Mouse (Mus musculus) testis, adult 2 months (tissue): ENCODE results near the gene Sympk.

Experiments used
- CTCF ChIP-seq: fragments of 200-500 bp; IDR thresholded peaks from 2 replicates; pipeline ENCODE4 v1.5.1; 2012; ENCODE audit warnings: low read depth, mild to moderate bottlenecking, inconsistent platforms, low read length, moderate library complexity; ENCODE audit not compliant: control insufficient read depth, insufficient read depth, insufficient replicate concordance
- POLR2A ChIP-seq: fragments of 200-500 bp; IDR thresholded peaks from 2 replicates; pipeline ENCODE4 v1.6.1; 2012; ENCODE audit warnings: low read depth, mild to moderate bottlenecking, inconsistent platforms, low read length, moderate library complexity; ENCODE audit not compliant: control insufficient read depth

- TF ChIP-seq POLR2A: no peak
- TF ChIP-seq CTCF: no peak
Observed at GRCm38 (mm10) chr7:19007026-19007977, 16.9 kb upstream of the Sympk start.
